Mouse (Mus musculus) liver, postnatal 0 days (tissue): ENCODE measurements around the gene Akap10. TPM values are rescaled to one million over a fixed set of nuclear protein-coding genes. Genes with fewer than 3 reads are reported as not detected.

Experiments used
- ATAC-seq: fragments of 200-750 bp; cut with Nextera tagmentation; 2 replicates; pipeline ENCODE4 v1.8.0; 2017; ENCODE audit warnings: mild to moderate bottlenecking, moderate library complexity
- DNase-seq: peaks from one replicate; pipeline ENCODE4 v3.0.0-alpha.2; 2016
- H3K27ac ChIP-seq: fragments of 300-500 bp; sonication (generic); 2 replicates; pipeline ENCODE4 v1.5.1; 2014; ENCODE audit warnings: antibody characterized with exemption, moderate library complexity, mild to moderate bottlenecking, low read depth
- H3K27me3 ChIP-seq: fragments of 300-500 bp; sonication (generic); 2 replicates; pipeline ENCODE4 v1.6.1; 2014; ENCODE audit warnings: low read length, control low read depth, mixed read lengths; ENCODE audit not compliant: insufficient read depth
- H3K36me3 ChIP-seq: fragments of 300-500 bp; sonication (generic); replicated peaks from 2 replicates; pipeline ENCODE4 v1.6.1; 2014; ENCODE audit warnings: mild to moderate bottlenecking, control low read depth, low read length, moderate library complexity, mixed read lengths; ENCODE audit not compliant: insufficient read depth
- H3K4me1 ChIP-seq: fragments of 300-500 bp; sonication (generic); 2 replicates; pipeline ENCODE4 v1.6.1; 2014; ENCODE audit warnings: antibody characterized with exemption, mild to moderate bottlenecking, control low read depth; ENCODE audit not compliant: insufficient read depth
- H3K4me2 ChIP-seq: fragments of 300-500 bp; sonication (generic); 2 replicates; pipeline ENCODE4 v1.6.1; 2014; ENCODE audit warnings: low read depth, mild to moderate bottlenecking, low read length, moderate library complexity, mixed read lengths
- H3K4me3 ChIP-seq: fragments of 300-500 bp; sonication (generic); 2 replicates; pipeline ENCODE4 v1.5.1; 2014; ENCODE audit warnings: low read depth, low read length
- H3K9ac ChIP-seq: fragments of 300-500 bp; sonication (generic); replicated peaks from 2 replicates; pipeline ENCODE4 v1.6.1; 2014; ENCODE audit warnings: mild to moderate bottlenecking, moderate library complexity
- H3K9me3 ChIP-seq: fragments of 300-500 bp; sonication (generic); 2 replicates; pipeline ENCODE4 v1.6.1; 2016; ENCODE audit warnings: mild to moderate bottlenecking, control low read depth, low read length, mixed read lengths
- CTCF ChIP-seq: sonication (generic); IDR thresholded peaks from 2 replicates; pipeline ENCODE4 v1.5.1; 2016; ENCODE audit warnings: antibody characterized with exemption, low read depth
- EP300 ChIP-seq: IDR thresholded peaks from 2 replicates; pipeline ENCODE4 v1.6.1; 2016; ENCODE audit warnings: antibody characterized with exemption, low read depth, mild to moderate bottlenecking
- WGBS: fragments of 180-500 bp; shearing (Covaris S2); extraction: QIAGEN DNeasy Blood & Tissue Kit; methylation state at CpG from one replicate; pipeline ENCODE4 v1.1.7; 2014; ENCODE audit not compliant: insufficient replicate concordance; 5-methylcytosine and 5-hydroxymethylcytosine counted together
- polyA plus RNA-seq: library from polyadenylated mRNA; unstranded; fragments of >200 nt; fragmentation: Nextera tagmentation; extraction: Ambion mirVana; gene quantifications from 2 replicates; pipeline ENCODE4 v1.2.1, GENCODE M21; 2015

Akap10 gene
- polyA plus RNA-seq, 1 experiment from 2014 or later = 4.9 TPM

GRCm38 (mm10) chr11:61944417-61944816, 14.4 kb upstream of the Akap10 start:
- H3K4me2 ChIP-seq = no peak overlapping the region
- no peaks in the 10 kb centered on the region for H3K4me1 ChIP-seq
- 64% methylated on average over 9 of the region's 9 CpGs for WGBS
- H3K4me3 ChIP-seq = no peak overlapping the region
- TF ChIP-seq CTCF = no peak
- TF ChIP-seq EP300 = no peak
- H3K9ac ChIP-seq = no peak overlapping the region
- no peak overlapping the region for H3K27ac ChIP-seq
- no peaks in the 10 kb centered on the region for H3K27me3 ChIP-seq
- ATAC-seq = no peak
- H3K36me3 ChIP-seq = no peaks in the 10 kb centered on the region
- H3K9me3 ChIP-seq = no peaks in the 10 kb centered on the region
- no peak for DNase-seq

- H3K4me3 ChIP-seq = no peak overlapping the region
- H3K4me1 ChIP-seq = no peaks in the 10 kb centered on the region
- no peaks in the 10 kb centered on the region for H3K27me3 ChIP-seq
- H3K27ac ChIP-seq = no peak overlapping the region
- no peaks in the 10 kb centered on the region for H3K36me3 ChIP-seq
- no peak for ATAC-seq
- WGBS = 46% methylated on average over 2 of the region's 2 CpGs
- H3K9me3 ChIP-seq = no peaks in the 10 kb centered on the region
- H3K9ac ChIP-seq = no peak overlapping the region
- no peak overlapping the region for H3K4me2 ChIP-seq
- TF ChIP-seq CTCF (no peak), EP300 (no peak)
- no peak for DNase-seq
Measured at GRCm38 (mm10) chr11:61942903-61943302, 12.9 kb upstream of the Akap10 start.

GRCm38 (mm10) chr11:61937761-61938160, 7.7 kb upstream of the Akap10 start:
- no peak for TF ChIP-seq EP300
- TF ChIP-seq CTCF = no peak
- no peak overlapping the region for H3K9ac ChIP-seq
- ATAC-seq (no peak), DNase-seq (no peak)
- H3K27ac ChIP-seq = no peak overlapping the region
- H3K4me3 ChIP-seq = no peak overlapping the region
- H3K4me1 ChIP-seq = no peaks in the 10 kb centered on the region
- no peak overlapping the region for H3K4me2 ChIP-seq
- H3K9me3 ChIP-seq = no peaks in the 10 kb centered on the region
- 85% methylated on average over 1 of the region's 1 CpGs for WGBS
- H3K27me3 ChIP-seq = no peaks in the 10 kb centered on the region
- no peaks in the 10 kb centered on the region for H3K36me3 ChIP-seq

- H3K27ac ChIP-seq = peak overlapping the region; percentile 98
- DNase-seq (peak; percentile 20), ATAC-seq (peak; percentile 22)
- TF ChIP-seq EP300 (no peak), CTCF (no peak)
- H3K4me2 ChIP-seq = peak overlapping the region; percentile 90
- H3K4me1 ChIP-seq = peaks cover 20% of the 10 kb centered on the region
- peak overlapping the region; percentile 97 for H3K9ac ChIP-seq
- no peaks in the 10 kb centered on the region for H3K36me3 ChIP-seq
- H3K27me3 ChIP-seq = no peaks in the 10 kb centered on the region
- H3K9me3 ChIP-seq = no peaks in the 10 kb centered on the region
- WGBS = 15% methylated on average over 11 of the region's 11 CpGs
- H3K4me3 ChIP-seq = peak overlapping the region; percentile 99
Measured at GRCm38 (mm10) chr11:61930640-61931586, 861 bp upstream of the Akap10 start.

GRCm38 (mm10) chr11:61929323-61930097, 542 bp downstream of the Akap10 start:
- WGBS = under 1% methylated on average over 44 of the region's 47 CpGs
- Histone ChIP-seq H3K27me3 (no peaks in the 10 kb centered on the region), H3K36me3 (no peaks in the 10 kb centered on the region), H3K9ac (peak overlapping the region; percentile 97), H3K27ac (peak overlapping the region; percentile 98), H3K9me3 (no peaks in the 10 kb centered on the region), H3K4me1 (peaks cover 23% of the 10 kb centered on the region), H3K4me2 (peak overlapping the region; percentile 90), H3K4me3 (peak overlapping the region; percentile 99)
- ATAC-seq (peak; percentile 63), DNase-seq (no peak)
- TF ChIP-seq CTCF (no peak), EP300 (no peak)

- no peak for ATAC-seq
- WGBS = 57% methylated on average over 1 of the region's 1 CpGs
Measured at GRCm38 (mm10) chr11:61923309-61923708, 6.7 kb downstream of the Akap10 start.

More at GRCm38 (mm10) chr11:61923309-61923708, 6.7 kb downstream of the Akap10 start:
- no peak for DNase-seq
- Histone ChIP-seq H3K9me3 (no peaks in the 10 kb centered on the region), H3K4me2 (no peak overlapping the region), H3K36me3 (peaks cover 12% of the 10 kb centered on the region; the same call in 1 of the 2 replicates), H3K4me3 (no peak overlapping the region), H3K27me3 (no peaks in the 10 kb centered on the region), H3K4me1 (peaks cover 8% of the 10 kb centered on the region; the same call in 1 of the 2 replicates), H3K9ac (no peak overlapping the region), H3K27ac (no peak overlapping the region)
- TF ChIP-seq CTCF (no peak), EP300 (no peak)
